Mouse (Mus musculus): ENCODE results near the gene Sesn2. TPM values are rescaled to one million over a fixed set of nuclear protein-coding genes. Genes with fewer than 3 reads are reported as not detected.

Sesn2 gene
- polyA plus RNA-seq, 3 experiments from 2014 or later, result 0.56 to 4.6 (median 1.9) TPM

- no peak for ATAC-seq
These were observed 32.5 kb downstream of the Sesn2 start for GRCm38 (mm10) chr4:132477833-132478232.

DNA sequence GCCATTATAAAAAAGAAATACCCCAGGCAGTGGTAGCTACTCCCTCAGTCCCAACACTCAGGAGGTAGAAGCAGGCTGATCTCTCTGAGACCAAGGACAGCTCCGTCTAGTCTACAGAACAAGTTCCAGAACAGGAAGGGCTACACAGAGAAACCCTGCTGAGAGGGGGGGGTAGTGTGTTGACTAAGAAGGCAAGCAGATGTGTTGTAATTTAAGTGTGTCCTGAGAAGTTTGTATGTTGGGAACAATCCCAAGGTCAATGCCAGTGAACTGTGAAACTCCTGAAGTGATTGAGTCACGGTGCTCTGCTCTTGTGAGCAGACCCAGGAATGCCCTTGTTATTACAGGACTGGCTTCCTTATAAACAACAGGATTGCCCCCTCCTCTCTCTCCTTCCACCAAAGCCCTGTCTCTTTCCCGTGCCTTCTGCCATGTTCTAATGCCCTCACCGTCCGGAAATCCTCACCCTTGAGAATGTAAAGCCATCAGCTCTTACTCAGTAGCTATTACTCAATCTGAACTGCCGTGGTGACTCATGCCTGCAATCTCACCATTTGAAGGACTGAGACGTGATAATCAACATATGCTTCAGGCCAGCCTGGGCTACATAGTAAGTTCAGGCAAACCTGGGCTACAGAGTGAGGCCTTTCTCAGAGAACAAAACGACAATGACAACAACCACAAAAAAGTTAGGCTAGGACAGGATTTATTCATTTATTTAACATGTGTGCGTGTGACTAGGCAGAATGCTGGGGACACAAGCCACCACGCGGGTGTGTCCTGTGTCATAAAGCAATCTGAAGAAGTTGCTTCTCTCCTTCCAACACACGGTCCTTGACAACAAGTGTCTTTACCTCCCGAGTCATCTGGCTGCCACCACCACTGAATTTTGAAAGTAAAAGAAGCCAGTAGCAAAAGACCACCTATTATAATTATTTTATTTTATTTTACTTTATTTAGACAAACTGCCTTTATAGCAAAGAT lies 34.1 kb downstream of the Sesn2 start:
- no peak for ATAC-seq

- ATAC-seq, result no peak
These were observed 35.7 kb downstream of the Sesn2 start for GRCm38 (mm10) chr4:132474631-132475030.

- no peak for ATAC-seq
These were observed 36.9 kb downstream of the Sesn2 start for GRCm38 (mm10) chr4:132473411-132473810.

DNA sequence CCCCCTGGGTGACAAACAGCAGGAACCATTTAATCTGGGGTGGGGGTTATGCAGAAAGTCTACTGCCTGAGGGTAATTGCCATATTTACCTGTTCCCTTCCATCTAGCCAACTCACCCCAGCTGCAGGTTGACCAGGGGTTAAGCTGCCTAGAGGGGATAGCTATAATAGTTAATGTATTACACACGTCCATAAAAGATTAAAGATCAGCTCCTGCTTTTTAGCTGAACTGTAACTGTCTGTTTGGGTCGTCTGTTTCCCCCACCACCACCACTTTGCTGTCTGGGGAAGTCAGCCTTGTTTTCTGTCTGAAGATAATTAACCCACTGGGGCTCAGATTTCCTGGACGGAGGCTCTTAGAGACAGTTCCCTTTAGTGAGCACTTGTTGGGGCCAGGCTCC lies 40.4 kb downstream of the Sesn2 start:
- ATAC-seq, result no peak

GRCm38 (mm10) chr4:132464255-132464613 lies 46.1 kb downstream of the Sesn2 start:
- peak; percentile 15 for ATAC-seq

DNA sequence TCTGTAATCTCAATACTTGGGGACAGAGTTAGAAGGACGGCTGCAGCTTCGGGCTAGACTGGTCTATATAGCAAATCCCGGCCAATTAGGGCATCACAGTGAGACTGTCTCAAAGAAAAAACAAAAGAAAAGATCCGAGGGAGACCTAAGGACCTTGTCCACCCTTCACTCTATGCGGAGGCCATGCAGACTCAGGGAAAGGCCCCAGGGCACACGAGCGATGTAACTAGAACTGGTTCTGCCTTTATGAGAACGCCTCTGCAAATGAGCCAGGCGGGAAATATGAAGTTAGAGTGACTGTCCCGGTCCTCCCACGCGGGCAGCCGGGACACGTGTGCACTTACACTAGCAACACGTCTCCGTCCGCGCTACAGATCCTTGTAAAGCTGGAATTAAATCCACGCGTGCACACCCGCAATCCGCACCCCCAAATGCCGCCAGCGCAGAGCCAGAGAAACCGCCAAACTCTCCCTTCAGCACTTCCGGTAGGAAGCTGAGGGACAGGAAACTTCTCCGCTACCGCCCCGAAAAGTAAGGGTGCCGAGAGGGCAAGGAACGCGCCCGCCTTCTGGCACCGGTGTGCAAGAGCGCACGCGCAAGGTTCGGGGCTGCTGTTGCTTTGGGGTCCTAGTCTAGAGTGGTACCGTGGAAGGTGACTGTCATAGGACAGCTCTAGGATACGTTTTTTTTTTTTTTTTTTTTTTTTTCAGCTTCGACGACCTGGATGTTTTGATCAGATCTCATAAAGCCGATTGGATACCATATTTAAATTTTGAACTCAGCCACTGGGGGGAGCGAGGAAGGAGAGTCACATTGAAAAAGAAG lies 46.7 kb downstream of the Sesn2 start, which contains the start of gene Med18:
TSS of gene Med18 (minus strand) at position 492 of the 825 bp plus-strand sequence.
- peak; percentile 88 for ATAC-seq

DNA sequence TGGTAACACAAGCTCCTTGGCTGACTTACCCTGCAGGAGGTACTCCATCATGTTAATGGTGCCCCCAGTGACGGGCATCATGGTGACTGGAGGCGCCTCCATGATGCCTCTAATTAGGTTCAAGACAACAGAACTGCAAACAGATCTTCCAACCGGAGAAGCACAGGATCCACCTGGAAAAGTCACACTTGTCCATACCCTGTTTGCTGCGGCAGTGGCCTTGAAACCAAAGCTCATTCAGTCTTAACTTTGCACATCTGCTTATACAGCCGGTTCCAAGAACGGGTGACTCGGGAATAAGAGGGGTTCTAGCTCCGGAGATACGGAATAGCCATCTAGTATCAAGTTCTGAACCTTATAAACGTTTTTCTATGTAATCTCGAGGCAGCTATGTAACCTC lies 47.5 kb downstream of the Sesn2 start:
- no peak for ATAC-seq

GRCm38 (mm10) chr4:132460225-132460624 lies 50.1 kb downstream of the Sesn2 start:
- ATAC-seq, result no peak

- ATAC-seq, result no peak
These were observed 54.7 kb downstream of the Sesn2 start for GRCm38 (mm10) chr4:132455561-132455960.

- no peak for ATAC-seq
These were observed 55.2 kb downstream of the Sesn2 start for GRCm38 (mm10) chr4:132455146-132455545.

GRCm38 (mm10) chr4:132454216-132454615 lies 56.1 kb downstream of the Sesn2 start:
- ATAC-seq, result no peak

DNA sequence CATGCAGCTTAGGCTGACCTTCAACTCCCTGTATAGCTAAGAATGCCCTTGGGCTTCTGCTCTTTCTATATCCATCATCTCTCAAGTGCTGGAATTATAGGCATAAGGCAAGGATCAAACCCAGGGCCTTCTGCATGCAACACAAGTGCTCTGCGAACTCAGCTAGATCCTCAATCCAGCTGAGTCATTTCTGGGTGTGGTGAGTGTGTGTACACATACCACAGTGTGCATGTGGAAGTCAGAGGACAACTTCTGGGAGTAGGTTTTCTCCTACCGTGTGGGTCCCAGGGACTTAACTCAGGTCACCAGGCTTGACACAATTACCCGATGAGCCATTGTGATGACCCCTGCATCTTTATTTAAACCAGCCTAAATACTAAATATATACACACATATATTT lies 60.5 kb downstream of the Sesn2 start:
- no peak for ATAC-seq

- no peak for ATAC-seq
These were observed 64.2 kb downstream of the Sesn2 start for GRCm38 (mm10) chr4:132446105-132446504.

GRCm38 (mm10) chr4:132444516-132444915 lies 65.8 kb downstream of the Sesn2 start:
- ATAC-seq, result no peak

Other genes starting within 250 kb of the Sesn2 start
- 10 to 100 TPM; 13.0 to 17.0 (median 13.1) TPM for gene Gmeb1, start 248.9 kb downstream of the Sesn2 start, polyA plus RNA-seq (2017; shearing (Covaris generic))
- gene Taf12, start 236.1 kb downstream of the Sesn2 start, polyA plus RNA-seq (2017; shearing (Covaris generic)), result 100 to 1,000 TPM in 1 of 3 experiments, 10 to 100 TPM in 2; 78.9 to 105 (median 84.2) TPM
- under 1 TPM in 1 of 3 experiments, not detected in 2; 0.46 TPM for gene Rab42, start 207.1 kb downstream of the Sesn2 start, polyA plus RNA-seq (2017; shearing (Covaris generic))
- 10 to 100 TPM; 37.5 to 45.9 (median 37.7) TPM for gene Trnau1ap, start 181.0 kb downstream of the Sesn2 start, polyA plus RNA-seq (2017; shearing (Covaris generic))
- gene Rcc1, start 156.9 kb downstream of the Sesn2 start, polyA plus RNA-seq (2017; shearing (Covaris generic)), result 10 to 100 TPM; 13.4 to 26.0 (median 15.0) TPM
- gene Phactr4, start 88.0 kb downstream of the Sesn2 start, polyA plus RNA-seq (2017; shearing (Covaris generic)), result 1 to 10 TPM; 3.4 to 5.4 (median 5.3) TPM
- gene Med18, start 46.6 kb downstream of the Sesn2 start, polyA plus RNA-seq (2017; shearing (Covaris generic)), result 10 to 100 TPM; 24.0 to 27.5 (median 27.4) TPM
- gene Atpif1, start 23.2 kb upstream of the Sesn2 start, polyA plus RNA-seq (2017; shearing (Covaris generic)), result 100 to 1,000 TPM; 180 to 267 (median 200) TPM
- 100 to 1,000 TPM; 288 to 351 (median 317) TPM for gene Dnajc8, start 25.0 kb upstream of the Sesn2 start, polyA plus RNA-seq (2017; shearing (Covaris generic))
- gene Ptafr, start 53.6 kb upstream of the Sesn2 start, polyA plus RNA-seq (2017; shearing (Covaris generic)), result 1 to 10 TPM; 1.5 to 3.7 (median 1.9) TPM
- 10 to 100 TPM; 29.4 to 32.5 (median 32.1) TPM for gene Eya3, start 128.5 kb upstream of the Sesn2 start, polyA plus RNA-seq (2017; shearing (Covaris generic))
- gene Xkr8, start 222.0 kb upstream of the Sesn2 start, polyA plus RNA-seq (2017; shearing (Covaris generic)), result 1 to 10 TPM; 2.4 to 9.2 (median 7.8) TPM
- gene Smpdl3b, start 246.8 kb upstream of the Sesn2 start, polyA plus RNA-seq (2017; shearing (Covaris generic)), result 1 to 10 TPM; 4.0 to 9.1 (median 4.3) TPM